Mouse (Mus musculus) heart, embryonic 12.5 days (tissue): Measurements from ENCODE around the gene Tgfbr3. TPM values are rescaled to one million over a fixed set of nuclear protein-coding genes. Genes with fewer than 3 reads are reported as not detected.

Source experiments
- ATAC-seq: fragments of 200-750 bp; cut with Nextera tagmentation; 2 replicates; pipeline ENCODE4 v1.8.0; 2017; ENCODE audit warnings: moderate TSS enrichment, moderate library complexity; ENCODE audit not compliant: insufficient number of reproducible peaks, low FRiP score
- H3K27ac ChIP-seq: fragments of 300-500 bp; sonication (generic); 2 replicates; pipeline ENCODE4 v1.5.1; 2016; ENCODE audit warnings: mild to moderate bottlenecking, moderate library complexity; ENCODE audit not compliant: poor library complexity, severe bottlenecking
- H3K27me3 ChIP-seq: fragments of 300-500 bp; sonication (generic); replicated peaks from 2 replicates; pipeline ENCODE4 v1.6.1; 2016; ENCODE audit warnings: mild to moderate bottlenecking, moderate library complexity
- H3K36me3 ChIP-seq: fragments of 300-500 bp; sonication (generic); 2 replicates; pipeline ENCODE4 v1.6.1; 2016; ENCODE audit warnings: mild to moderate bottlenecking, moderate library complexity
- H3K4me1 ChIP-seq: fragments of 300-500 bp; sonication (generic); replicated peaks from 2 replicates; pipeline ENCODE4 v1.6.1; 2016; ENCODE audit warnings: mild to moderate bottlenecking
- H3K4me2 ChIP-seq: fragments of 300-500 bp; sonication (generic); 2 replicates; pipeline ENCODE4 v1.6.1; 2016; ENCODE audit warnings: mild to moderate bottlenecking, moderate library complexity
- H3K4me3 ChIP-seq: fragments of 300-500 bp; sonication (generic); 2 replicates; pipeline ENCODE4 v1.5.1; 2016; ENCODE audit warnings: mild to moderate bottlenecking
- H3K9ac ChIP-seq: fragments of 300-500 bp; sonication (generic); 2 replicates; pipeline ENCODE4 v1.6.1; 2016; ENCODE audit warnings: mild to moderate bottlenecking, moderate library complexity
- H3K9me3 ChIP-seq: fragments of 300-500 bp; sonication (generic); replicated peaks from 2 replicates; pipeline ENCODE4 v1.6.1; 2016; ENCODE audit warnings: mild to moderate bottlenecking, moderate library complexity
- WGBS: fragments of 180-500 bp; shearing (Covaris S2); methylation state at CpG from one replicate; pipeline ENCODE4 v1.1.7; 2016; 5-methylcytosine and 5-hydroxymethylcytosine counted together
- polyA plus RNA-seq: library from polyadenylated mRNA; unstranded; fragments of >200 nt; fragmentation: Nextera tagmentation; extraction: Ambion mirVana; gene quantifications from 2 replicates; pipeline ENCODE4 v1.2.1, GENCODE M21; 2016

Gene Tgfbr3
- polyA plus RNA-seq, 1 experiment from 2014 or later: 38.1 TPM

- no peak overlapping the region for H3K4me3 ChIP-seq
- no peak overlapping the region for H3K27ac ChIP-seq
- 68% methylated on average over 6 of the region's 6 CpGs for WGBS
Observed at GRCm38 (mm10) chr5:107183537-107183936, 105.9 kb downstream of the Tgfbr3 start.

GRCm38 (mm10) chr5:107182721-107183120, 106.7 kb downstream of the Tgfbr3 start:
- H3K36me3 ChIP-seq: no peaks in the 10 kb centered on the region
- WGBS: 61% methylated on average over 7 of the region's 7 CpGs
- no peak overlapping the region for H3K27ac ChIP-seq
- 0 out of 2 replicates have a peak, but pooled peaks cover 3% of the 10 kb centered on the region for H3K27me3 ChIP-seq
- H3K9ac ChIP-seq: no peak overlapping the region
- H3K4me3 ChIP-seq: no peak overlapping the region
- ATAC-seq: no peak
- H3K9me3 ChIP-seq: no peaks in the 10 kb centered on the region
- no peak overlapping the region for H3K4me2 ChIP-seq
- H3K4me1 ChIP-seq: peaks cover 40% of the 10 kb centered on the region

More at GRCm38 (mm10) chr5:107183537-107183936, 105.9 kb downstream of the Tgfbr3 start:
- no peak overlapping the region for H3K4me2 ChIP-seq
- H3K27me3 ChIP-seq: 0 out of 2 replicates have a peak, but pooled peaks cover 3% of the 10 kb centered on the region
- no peak for ATAC-seq
- H3K4me1 ChIP-seq: peaks cover 34% of the 10 kb centered on the region
- H3K9me3 ChIP-seq: no peaks in the 10 kb centered on the region
- no peak overlapping the region for H3K9ac ChIP-seq
- H3K36me3 ChIP-seq: no peaks in the 10 kb centered on the region

GRCm38 (mm10) chr5:107181820-107182219, 107.6 kb downstream of the Tgfbr3 start:
- Histone ChIP-seq H3K4me3 (no peak overlapping the region), H3K4me1 (peaks cover 45% of the 10 kb centered on the region), H3K9ac (no peak overlapping the region), H3K27ac (no peak overlapping the region), H3K27me3 (0 out of 2 replicates have a peak, but pooled peaks cover 3% of the 10 kb centered on the region), H3K9me3 (no peaks in the 10 kb centered on the region), H3K36me3 (no peaks in the 10 kb centered on the region), H3K4me2 (no peak overlapping the region)
- 36% methylated on average over 4 of the region's 4 CpGs for WGBS
- ATAC-seq: no peak

- Histone ChIP-seq H3K4me1 (peaks cover 41% of the 10 kb centered on the region), H3K9me3 (no peaks in the 10 kb centered on the region), H3K4me3 (no peak overlapping the region), H3K27me3 (no peaks in the 10 kb centered on the region), H3K4me2 (no peak overlapping the region), H3K9ac (no peak overlapping the region), H3K36me3 (no peaks in the 10 kb centered on the region), H3K27ac (0 out of 2 replicates have a peak overlapping the region, but pooled peaks have one; percentile 16)
- ATAC-seq: no peak
- 76% methylated on average over 5 of the region's 5 CpGs for WGBS
Observed at GRCm38 (mm10) chr5:107179194-107179593, 110.2 kb downstream of the Tgfbr3 start.

GRCm38 (mm10) chr5:107177791-107178190, 111.6 kb downstream of the Tgfbr3 start:
- H3K27ac ChIP-seq: peak overlapping the region; percentile 18; the same call in 1 of the 2 replicates
- WGBS: 45% methylated on average over 6 of the region's 6 CpGs
- H3K4me3 ChIP-seq: no peak overlapping the region
- no peaks in the 10 kb centered on the region for H3K9me3 ChIP-seq
- H3K27me3 ChIP-seq: no peaks in the 10 kb centered on the region
- no peak overlapping the region for H3K4me2 ChIP-seq
- no peak overlapping the region for H3K9ac ChIP-seq
- no peak for ATAC-seq
- H3K36me3 ChIP-seq: no peaks in the 10 kb centered on the region
- H3K4me1 ChIP-seq: peaks cover 29% of the 10 kb centered on the region

DNA sequence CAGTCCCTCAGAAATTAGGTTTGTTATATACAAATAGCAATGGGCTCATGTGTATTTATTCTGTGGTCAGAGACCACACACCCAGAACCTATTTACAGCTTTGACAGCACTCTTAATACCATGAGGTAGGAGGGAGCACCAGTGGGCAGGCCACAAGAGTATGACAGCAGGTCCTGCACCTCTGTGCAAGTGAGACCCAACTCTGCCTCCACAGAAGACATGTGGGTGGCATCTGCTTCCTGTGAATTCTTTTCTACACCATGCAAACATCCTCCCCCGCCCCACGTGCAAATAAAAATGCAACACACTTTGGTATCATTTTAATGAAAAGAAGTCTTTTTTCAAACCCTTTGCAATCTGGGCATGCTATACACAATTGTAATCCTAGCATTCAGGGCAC, 112.2 kb downstream of the Tgfbr3 start:
- WGBS: 81% methylated on average over 2 of the region's 2 CpGs
- no peak overlapping the region for H3K4me2 ChIP-seq
- H3K27me3 ChIP-seq: no peaks in the 10 kb centered on the region
- H3K4me1 ChIP-seq: peaks cover 28% of the 10 kb centered on the region
- no peaks in the 10 kb centered on the region for H3K36me3 ChIP-seq
- ATAC-seq: no peak
- no peak overlapping the region for H3K9ac ChIP-seq
- no peak overlapping the region for H3K4me3 ChIP-seq
- H3K9me3 ChIP-seq: no peaks in the 10 kb centered on the region
- H3K27ac ChIP-seq: no peak overlapping the region

GRCm38 (mm10) chr5:107176796-107177195, 112.6 kb downstream of the Tgfbr3 start:
- Histone ChIP-seq H3K4me3 (no peak overlapping the region), H3K4me1 (peaks cover 26% of the 10 kb centered on the region), H3K4me2 (no peak overlapping the region), H3K9me3 (no peaks in the 10 kb centered on the region), H3K9ac (no peak overlapping the region), H3K27me3 (no peaks in the 10 kb centered on the region), H3K36me3 (no peaks in the 10 kb centered on the region), H3K27ac (no peak overlapping the region)
- no peak for ATAC-seq
- WGBS: 52% methylated on average over 4 of the region's 4 CpGs

GRCm38 (mm10) chr5:107176196-107176595, 113.2 kb downstream of the Tgfbr3 start:
- Histone ChIP-seq H3K9ac (no peak overlapping the region), H3K27me3 (no peaks in the 10 kb centered on the region), H3K4me2 (no peak overlapping the region), H3K27ac (no peak overlapping the region), H3K36me3 (no peaks in the 10 kb centered on the region), H3K9me3 (no peaks in the 10 kb centered on the region), H3K4me3 (no peak overlapping the region), H3K4me1 (peaks cover 24% of the 10 kb centered on the region)
- no peak for ATAC-seq
- WGBS: 85% methylated on average over 4 of the region's 4 CpGs

DNA sequence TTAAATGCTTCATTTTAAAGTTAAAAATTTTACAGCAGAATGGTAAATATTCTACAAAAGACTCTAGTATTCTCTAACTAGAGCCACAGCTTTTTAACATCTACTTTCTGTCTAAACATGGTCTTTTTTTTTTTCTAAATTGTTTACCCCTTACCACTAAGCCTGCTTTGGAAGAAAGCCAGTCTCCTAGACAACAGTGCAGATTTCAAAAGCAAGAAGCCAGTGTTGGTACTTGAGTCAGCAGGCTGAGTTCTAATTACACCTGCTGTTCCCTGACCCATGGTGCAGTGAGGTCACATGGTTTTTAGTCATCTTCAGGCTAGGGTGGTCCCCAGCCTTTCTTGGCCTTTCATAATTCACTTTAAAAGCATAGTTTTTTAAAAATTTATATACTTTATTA, 115.2 kb downstream of the Tgfbr3 start:
- Histone ChIP-seq H3K36me3 (no peaks in the 10 kb centered on the region), H3K4me2 (no peak overlapping the region), H3K9me3 (no peaks in the 10 kb centered on the region), H3K4me3 (no peak overlapping the region), H3K27me3 (no peaks in the 10 kb centered on the region), H3K9ac (no peak overlapping the region), H3K4me1 (peaks cover 19% of the 10 kb centered on the region), H3K27ac (no peak overlapping the region)
- ATAC-seq: no peak

DNA sequence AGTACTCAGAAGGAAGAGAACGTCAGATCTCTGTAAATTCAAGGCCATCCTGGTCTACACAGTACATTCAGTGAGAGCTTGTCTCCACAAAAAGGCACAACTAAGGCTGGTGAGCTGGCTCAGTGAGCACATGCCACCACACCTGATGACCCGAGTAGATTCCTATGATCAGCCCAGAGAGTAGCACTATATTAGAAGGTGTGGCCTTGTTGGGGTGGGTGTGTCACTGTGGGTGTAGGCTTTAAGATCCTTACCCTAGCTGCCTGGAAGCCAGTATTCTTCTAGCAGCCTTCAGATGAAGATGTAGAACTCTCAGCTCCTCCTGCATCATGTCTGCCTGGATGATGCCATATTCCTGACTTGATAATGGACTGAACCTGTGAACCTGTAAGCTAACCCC, 115.9 kb downstream of the Tgfbr3 start:
- no peak overlapping the region for H3K9ac ChIP-seq
- no peaks in the 10 kb centered on the region for H3K36me3 ChIP-seq
- H3K4me3 ChIP-seq: no peak overlapping the region
- H3K27me3 ChIP-seq: no peaks in the 10 kb centered on the region
- H3K4me1 ChIP-seq: peaks cover 19% of the 10 kb centered on the region
- no peak overlapping the region for H3K27ac ChIP-seq
- H3K4me2 ChIP-seq: no peak overlapping the region
- WGBS: 70% methylated on average over 2 of the region's 2 CpGs
- H3K9me3 ChIP-seq: no peaks in the 10 kb centered on the region
- ATAC-seq: no peak

- Histone ChIP-seq H3K9me3 (no peaks in the 10 kb centered on the region), H3K27me3 (no peaks in the 10 kb centered on the region), H3K36me3 (no peaks in the 10 kb centered on the region), H3K4me1 (peaks cover 21% of the 10 kb centered on the region), H3K4me3 (no peak overlapping the region), H3K4me2 (no peak overlapping the region), H3K9ac (no peak overlapping the region), H3K27ac (no peak overlapping the region)
- no peak for ATAC-seq
- WGBS: 76% methylated on average over 7 of the region's 7 CpGs
Observed at GRCm38 (mm10) chr5:107171861-107172260, 117.6 kb downstream of the Tgfbr3 start.

GRCm38 (mm10) chr5:107169796-107170195, 119.6 kb downstream of the Tgfbr3 start:
- Histone ChIP-seq H3K4me2 (no peak overlapping the region), H3K9me3 (no peaks in the 10 kb centered on the region), H3K9ac (no peak overlapping the region), H3K27ac (no peak overlapping the region), H3K4me3 (no peak overlapping the region), H3K27me3 (no peaks in the 10 kb centered on the region), H3K4me1 (peaks cover 34% of the 10 kb centered on the region), H3K36me3 (no peaks in the 10 kb centered on the region)
- ATAC-seq: no peak
- 83% methylated on average over 5 of the region's 5 CpGs for WGBS
